Mouse (Mus musculus) heart, postnatal 4 days (tissue): ENCODE data around the gene Mecom. TPM values are rescaled to one million over a fixed set of nuclear protein-coding genes. Genes with fewer than 3 reads are reported as not detected.

ENCODE experiments used
- DNase-seq: peaks from one replicate; pipeline ENCODE4 v3.0.0; 2021
- total RNA-seq, 2 experiments: library from RNA; stranded (reverse); gene quantifications; 2 replicates each; pipeline ENCODE4 v1.2.3; 2021

Mecom gene
- total RNA-seq, 2 experiments from 2014 or later: 31.5 to 36.1 TPM

DNA sequence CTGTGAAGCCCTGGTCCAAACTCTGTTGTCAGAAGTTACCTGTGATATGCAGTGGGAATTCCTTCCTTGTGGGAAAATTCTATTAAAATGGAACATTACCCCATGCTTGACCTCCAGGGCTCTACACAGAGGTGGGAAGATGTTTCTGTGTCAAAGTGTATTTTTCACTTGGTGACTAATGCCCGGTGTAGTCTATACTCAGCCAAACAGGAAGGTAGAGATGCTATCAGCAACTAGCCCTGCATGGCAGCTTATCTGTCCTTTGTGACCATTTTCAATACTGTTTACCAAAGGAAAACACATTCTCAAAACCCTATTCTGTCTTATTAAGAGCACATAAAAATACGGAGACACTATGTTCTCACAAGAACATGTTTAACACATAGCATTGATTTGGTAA, 344.0 kb downstream of the Mecom start:
- no peak for DNase-seq

DNA sequence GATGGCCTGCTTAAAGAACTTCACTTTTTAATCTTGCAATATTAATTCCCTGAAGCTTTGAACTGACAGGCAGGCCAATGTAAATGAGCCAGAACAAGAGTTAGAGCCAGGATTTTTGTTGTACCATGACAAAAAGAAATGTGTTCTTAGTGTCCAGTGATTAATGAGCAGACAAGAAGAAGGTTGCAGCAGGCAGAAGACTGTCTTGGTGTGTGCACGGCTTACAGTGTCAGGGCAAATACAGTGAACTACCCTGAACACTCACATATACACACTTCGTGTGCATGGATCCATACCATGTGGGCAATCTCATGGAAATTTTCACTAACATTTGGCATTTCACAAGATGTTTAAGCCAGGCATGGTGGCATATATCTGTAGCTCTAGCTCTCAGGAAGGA, 349.0 kb downstream of the Mecom start:
- DNase-seq: no peak

DNA sequence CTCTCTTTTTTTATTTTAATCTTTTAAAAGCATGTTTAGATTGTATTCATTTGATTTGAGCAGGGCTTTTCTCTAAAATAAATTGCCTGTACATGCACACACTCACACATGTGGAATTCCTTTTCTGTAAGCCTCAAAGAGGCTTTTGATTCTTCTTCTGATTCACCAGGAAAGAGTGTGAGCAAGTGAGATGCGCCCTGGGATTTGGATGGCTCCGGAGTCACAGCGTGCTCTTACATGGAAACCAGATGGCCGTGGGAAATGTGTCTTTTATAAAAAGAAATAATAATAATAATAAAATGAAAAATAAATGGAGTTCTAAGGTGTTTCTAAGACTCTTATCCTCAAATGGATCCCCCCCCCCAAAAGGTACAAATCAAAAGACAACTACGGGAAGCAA, 349.6 kb downstream of the Mecom start:
- DNase-seq: no peak

DNA sequence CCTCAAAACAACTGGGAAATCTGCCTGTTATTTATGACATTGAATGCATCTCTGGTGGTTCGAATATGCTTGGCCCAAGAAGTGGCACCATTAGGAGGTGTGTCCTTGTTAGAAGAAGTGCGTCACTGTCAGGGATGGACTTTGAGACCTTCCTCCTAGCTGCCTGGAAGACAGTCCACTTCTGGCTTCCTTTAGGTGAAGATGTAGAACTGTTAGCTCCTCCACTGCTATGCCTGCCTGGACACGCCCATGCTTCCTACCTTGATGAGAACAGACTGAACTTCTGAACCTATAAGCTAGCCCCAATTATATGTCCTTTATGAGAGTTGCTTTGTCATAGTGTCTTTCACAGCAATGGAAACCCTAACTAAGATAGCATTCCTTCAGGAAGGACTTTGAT, 352.6 kb downstream of the Mecom start:
- DNase-seq: no peak

DNA sequence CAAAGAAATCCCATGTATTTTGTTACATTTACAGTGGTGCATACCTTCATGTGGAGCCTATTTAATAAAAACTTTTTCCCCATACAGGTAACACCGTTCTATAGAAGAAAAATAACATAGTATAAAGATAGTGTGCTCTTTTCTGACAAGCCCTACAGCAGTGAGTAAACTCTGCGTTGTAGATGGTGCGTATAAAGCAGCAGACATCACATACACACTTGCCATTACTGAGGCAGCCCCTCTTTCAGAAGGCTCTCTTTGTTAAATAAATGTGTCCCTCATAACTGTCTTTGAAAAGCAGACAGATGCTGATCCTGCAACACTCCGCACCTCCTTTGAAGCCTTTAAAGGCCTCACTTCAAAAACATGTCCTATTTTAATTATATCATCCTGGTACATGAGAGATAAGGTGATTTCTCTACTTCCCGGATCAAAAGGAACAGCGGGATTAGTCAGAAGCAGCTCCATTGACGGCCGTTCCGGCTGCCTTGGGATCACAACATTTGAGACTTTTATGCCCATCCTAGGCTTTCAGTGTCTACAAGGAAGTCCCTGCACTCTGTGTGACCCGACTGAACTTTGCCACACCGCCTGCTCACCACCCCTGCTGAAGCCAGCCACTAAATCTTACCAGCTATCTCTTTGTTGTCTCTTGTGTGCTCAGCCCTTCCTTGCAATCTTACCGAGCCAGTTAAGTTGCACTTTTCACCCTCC, 355.4 kb downstream of the Mecom start:
- DNase-seq: no peak

DNA sequence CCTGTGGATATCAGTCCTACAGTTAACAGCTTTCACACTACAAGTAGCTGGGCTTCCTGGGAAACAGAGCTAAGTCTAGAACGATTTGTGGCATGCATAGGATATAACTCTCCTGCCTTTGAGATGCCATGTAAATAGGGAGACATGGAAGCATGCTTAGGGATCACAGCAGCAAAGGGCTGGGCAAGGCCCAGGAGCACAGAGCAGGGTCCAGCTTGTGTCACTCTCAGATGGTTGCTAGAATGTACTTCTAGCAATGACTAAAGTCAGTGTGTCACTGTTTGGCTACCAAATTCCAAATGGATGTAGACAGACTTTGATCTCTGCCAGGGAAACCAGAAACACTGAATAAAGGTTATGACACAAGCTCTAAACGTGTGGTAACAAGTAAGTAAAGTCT, 358.5 kb downstream of the Mecom start:
- DNase-seq: no peak

DNA sequence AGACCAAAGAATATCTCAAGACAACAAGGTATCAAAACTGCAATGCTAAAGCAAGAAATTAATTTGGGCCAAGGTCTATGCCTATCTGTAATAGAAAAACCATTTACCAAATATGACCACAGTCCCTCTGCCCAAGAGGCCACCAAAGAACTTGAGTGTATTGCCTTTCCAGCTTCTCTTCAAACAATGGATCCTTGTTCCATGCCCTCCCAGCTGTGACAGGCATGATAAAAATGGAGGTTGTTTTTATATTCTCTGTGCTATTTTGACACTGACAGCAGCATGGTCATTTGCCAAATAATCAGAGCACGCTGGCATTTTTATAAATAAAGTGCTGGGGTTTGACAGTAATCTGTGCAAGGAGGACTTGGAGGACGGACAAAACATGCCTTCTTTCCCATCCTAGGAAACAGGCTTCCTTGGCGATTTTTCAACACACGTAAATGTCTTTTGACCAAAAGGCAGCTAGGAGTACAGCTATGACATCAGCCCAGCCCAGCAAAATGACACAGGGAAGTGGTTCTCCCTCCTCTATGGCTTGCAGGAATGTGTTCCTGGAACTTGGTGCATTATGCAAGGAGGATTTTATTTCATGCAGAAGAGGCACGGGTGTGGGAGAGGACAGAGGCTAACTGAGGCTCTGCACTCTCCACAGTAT, 359.9 kb downstream of the Mecom start:
- peak; percentile 7 for DNase-seq

DNA sequence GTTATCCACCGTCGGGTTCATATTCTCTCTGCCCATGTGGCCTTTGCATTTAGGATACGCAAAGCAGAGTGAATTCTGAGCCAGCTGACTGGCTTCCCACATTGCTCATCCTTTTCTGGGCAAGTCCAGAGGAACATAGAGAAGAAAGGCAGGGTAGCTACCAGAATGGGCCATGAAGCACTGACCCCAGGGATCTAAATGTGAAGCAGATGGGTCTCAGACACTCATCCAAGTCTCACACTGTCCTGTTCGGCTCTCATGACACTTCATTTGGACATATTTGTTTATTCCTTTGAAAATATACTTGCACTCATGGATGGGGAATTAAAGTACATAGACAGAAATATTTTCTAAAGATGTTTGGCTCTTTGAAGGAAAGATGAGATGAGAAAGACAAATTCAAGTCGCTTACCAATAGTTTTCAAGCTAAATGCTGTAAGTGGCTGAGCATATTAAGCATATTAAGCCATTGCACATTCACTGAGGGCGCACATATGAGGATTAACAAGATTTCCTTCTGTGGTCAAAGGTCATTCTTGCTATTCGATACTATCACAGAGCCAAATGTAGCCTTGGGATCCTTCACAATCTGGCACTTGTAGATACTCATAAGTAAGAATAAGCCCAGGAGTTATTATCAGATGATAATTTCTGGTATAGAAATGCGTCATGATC, 365.9 kb downstream of the Mecom start:
- DNase-seq: no peak

DNA sequence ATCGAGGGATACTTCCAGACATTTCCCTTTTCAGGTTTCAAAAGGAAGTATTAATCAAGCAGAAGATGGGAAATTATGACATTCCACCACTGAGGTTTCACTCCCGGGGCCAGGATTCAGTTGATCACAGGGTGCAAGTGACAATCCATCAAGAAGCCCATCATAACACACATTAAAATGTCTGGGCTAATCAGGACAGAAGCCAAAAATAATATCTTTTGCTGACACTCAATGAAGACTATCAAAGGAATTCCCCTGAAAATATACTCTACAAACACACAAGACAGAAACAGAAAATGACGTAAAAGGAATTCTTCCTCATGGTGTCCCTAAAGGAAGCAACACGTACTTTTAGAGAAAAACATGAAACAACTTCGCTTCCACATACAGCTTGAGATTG, 371.2 kb downstream of the Mecom start:
- no peak for DNase-seq

DNA sequence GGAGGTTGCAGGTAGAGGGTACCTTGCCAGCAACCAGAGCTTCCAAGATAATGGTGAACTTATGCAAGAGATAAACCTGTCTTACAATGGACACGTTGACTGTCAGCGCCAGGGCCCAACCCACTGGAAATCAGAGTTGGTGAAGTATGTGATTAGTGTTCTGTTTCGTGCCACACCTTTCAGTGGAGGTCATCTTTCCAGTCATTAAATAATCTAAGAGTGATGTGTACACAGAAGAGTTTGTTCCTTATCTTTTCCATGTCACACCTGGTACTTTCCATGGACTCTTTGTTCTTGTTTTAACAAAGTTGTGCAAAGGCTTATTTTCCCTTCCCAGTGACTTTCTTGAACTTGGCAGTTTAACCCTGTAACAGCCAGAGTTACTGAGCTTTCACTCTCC, 374.0 kb downstream of the Mecom start:
- DNase-seq: no peak

DNA sequence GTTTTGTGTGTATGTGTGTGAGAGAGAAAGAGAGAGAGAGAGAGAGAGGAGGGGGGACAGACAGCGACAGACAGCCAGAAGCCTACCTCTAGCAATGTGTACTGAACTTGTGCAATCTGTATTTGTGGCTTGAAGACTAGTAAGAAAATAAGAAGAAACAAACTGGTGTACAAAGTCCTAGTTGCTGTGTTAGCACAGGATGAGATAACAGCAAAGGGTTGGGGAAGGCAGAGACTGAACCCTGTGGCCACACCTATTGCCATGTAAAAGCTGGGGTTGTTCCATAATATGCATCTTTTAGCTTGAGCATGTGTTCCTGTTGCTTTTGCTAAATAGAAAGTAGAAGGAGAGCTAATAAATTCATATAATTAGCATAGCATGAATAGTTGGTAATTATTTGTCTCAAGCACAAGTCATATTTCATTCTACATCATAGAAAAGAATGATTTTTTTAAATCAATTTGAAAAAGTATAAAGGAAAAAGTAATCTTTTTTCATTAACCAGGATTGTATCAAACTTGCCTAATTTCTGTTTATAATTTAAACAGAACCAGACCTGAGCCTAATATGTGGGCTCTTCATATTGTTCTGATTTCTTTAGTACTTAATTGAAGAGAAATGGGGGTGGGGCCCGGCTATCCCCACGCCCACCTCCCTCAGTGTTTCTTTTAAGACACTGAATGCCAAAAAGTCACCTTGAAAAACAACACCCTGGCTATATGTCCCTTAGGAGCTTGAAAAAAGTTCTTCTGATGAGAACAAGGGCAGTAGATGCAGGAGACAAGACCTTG, 379.2 kb downstream of the Mecom start:
- no peak for DNase-seq

DNA sequence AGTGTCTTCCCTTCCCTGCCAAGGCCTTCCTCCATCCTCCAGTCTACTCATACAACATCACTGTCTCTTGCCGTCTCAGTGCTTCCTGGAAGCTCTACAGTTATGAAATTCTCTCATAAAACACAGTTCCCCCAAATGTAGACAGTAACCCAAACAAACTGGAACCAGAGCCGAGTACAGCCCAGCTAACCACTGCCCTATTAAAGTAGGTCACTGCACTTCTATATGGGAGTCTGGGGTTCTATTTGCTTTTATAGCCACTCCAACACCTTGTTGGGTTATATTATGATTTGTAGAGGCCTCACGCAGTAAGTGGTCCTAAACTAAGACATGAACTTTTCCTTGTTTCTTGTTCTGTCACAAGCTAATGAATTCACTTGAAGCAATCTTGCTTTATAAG, 380.8 kb downstream of the Mecom start:
- DNase-seq: no peak

DNA sequence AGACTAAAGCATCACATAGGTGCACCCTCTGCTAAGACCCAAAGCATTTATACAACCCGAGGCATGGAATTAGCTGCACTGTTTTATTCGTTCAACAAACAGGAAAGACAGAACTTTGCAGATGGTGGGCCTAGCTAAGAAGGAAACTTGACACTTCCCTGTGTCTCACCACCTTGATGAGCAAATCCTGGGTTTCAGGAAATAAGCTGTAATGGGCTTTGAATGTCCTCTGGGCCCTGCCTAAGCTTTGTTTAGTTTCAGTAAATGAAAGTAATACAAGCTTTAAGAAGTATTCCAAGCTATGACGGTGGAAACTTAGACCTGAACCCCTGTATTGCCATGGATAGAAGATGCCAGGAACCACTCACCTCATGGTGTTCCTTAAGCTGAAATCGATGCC, 383.0 kb downstream of the Mecom start:
- no peak for DNase-seq

DNA sequence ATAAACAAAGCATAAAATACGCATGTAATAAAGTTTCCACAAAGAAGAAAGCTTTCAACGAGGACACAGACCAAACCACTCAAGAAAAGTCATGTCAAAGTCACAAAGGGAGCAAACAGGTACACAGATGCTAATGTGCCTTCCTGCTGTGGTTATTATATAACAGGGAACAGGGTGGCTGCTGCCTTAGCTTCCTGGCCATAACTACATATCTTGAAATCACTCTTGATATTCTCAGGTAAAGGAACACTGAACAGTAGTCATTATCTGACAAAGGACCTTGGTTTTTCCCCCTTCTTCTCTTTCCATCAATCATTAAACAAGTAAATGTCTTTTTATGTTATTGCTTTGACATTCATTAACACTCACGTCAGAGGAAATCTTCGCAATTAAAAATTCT, 384.4 kb downstream of the Mecom start:
- DNase-seq: no peak

DNA sequence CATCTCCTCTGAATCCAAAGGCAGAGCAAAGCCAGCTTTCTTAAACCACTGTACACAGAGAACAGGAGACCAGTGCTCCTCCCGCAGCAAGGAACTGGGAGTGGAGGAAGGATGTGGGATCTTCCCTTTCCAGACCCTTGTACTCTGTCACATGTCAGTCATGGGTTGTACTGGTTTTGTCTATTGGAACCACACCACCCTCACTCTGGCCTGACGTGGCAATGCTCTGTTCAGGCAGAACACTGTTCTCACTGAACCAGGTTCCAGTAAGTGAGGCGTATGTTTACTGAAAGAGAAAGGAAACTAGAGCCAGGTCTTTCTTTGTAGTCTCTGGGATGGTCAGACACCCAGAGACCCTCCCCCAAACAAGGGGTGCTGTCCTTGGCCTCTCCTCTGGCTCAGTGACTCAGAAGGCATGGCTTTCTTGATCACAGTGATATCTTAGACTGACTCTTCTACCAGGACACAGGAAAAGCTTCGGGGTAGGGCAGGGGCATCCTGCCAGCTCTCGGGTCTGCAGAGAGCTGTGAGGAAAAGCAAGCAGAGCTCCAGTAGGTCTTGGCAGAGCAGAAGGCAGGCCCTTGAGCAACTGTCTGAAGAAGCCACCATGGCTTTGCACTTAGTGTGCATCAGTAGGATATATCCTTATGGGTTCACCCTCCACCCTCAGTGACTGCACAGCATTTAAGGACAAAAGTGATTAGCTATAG, 386.7 kb downstream of the Mecom start:
- DNase-seq: peak; percentile 26

DNA sequence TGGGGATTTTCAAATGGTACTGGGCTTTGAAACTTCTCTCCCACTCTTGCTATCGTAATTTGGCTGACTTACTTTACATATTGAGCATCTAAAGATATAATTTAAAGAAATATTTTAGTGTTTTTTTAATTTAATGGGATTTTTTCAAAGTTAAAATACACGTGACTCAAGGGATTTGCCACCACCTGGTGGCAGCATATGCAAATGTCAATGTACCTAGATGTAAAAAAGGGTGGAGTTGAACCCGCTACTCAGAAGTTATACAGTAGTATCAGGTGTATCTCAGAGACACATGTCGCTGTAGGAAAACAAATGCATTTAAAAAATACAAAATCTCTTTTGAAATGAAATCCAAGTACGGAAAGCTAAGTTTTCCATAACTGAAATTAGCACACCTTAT, 387.5 kb downstream of the Mecom start:
- DNase-seq: no peak

DNA sequence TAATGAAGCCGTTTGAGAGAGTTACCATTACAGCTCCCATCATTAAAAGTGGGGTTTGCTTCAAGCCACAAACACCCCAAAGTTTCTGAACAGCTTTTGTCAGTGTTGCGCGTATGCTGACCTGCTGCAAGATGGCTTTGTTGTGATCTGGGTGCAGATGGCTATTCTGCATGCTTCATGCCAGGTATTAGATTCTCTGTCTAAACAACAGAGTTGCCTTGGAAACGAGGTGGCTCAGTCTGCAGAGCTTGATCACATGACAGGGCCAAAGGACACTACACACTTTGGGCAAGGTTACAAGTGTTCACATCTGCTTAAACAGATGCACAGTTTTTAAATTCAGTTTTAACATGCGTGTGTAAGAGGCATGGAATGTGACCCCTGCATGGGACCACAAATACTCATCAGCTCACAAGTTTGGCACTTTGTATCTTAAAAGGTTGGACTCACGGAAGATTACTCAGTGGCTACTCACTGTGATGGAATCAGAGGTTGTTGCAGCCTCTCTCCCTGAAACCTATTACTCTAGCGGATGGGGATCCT, 390.6 kb downstream of the Mecom start:
- DNase-seq: no peak

DNA sequence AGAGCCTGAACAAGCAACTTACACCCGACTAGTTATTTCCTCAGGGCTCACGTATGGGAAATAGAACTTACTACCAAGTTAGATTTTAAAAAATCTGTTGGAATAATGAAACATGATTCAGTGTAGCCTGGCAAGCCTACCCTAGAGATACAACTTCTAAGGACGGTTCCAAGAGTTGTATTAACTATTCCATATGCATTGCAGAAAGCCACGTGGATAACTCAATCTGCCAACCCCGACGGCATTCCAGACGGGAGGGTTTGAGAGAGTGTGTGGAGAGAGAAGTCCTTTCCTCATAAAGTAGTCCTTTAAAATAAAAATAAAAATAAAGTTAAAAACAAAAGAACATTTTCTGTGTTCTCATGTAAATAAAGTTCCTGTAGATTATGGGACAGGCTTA, 393.4 kb downstream of the Mecom start:
- no peak for DNase-seq

DNA sequence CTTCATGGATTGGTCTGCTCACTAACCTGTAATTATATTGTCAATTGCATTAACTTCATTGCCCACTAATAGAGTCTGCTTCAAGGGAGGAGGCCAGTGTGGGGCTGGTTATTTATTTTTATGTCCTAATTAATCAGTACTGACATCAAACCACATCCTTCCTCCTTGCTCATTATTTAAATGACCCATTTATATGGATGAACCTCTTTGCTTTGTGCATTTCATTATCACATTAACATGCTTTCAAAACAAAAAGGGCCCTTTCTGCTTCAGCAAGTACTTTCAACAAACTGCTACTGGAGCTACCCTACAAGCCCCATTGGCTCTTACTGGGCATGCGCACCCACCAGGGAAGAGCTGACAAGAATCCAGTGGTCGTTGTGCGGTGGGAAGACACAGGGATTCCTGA, 393.9 kb downstream of the Mecom start:
- no peak for DNase-seq

DNA sequence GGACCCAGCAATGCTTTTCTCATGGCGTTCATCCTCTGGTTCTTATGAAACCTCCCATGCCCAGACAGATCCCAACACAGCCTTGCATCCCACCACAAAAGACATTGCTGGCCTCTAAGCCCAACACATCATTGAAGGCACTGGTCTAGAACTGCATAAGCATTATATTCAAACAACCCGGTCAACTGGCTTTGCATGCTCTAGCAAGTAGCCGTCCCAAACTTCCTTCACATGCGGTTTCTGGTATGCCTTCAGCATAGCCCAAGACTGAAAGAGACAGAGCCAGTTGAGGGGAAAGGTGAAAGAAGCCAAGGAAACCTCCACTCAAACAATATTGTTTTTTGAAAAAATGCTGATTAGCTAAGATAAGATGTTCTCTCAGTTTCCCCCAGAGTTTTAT, 397.7 kb downstream of the Mecom start:
- no peak for DNase-seq

DNA sequence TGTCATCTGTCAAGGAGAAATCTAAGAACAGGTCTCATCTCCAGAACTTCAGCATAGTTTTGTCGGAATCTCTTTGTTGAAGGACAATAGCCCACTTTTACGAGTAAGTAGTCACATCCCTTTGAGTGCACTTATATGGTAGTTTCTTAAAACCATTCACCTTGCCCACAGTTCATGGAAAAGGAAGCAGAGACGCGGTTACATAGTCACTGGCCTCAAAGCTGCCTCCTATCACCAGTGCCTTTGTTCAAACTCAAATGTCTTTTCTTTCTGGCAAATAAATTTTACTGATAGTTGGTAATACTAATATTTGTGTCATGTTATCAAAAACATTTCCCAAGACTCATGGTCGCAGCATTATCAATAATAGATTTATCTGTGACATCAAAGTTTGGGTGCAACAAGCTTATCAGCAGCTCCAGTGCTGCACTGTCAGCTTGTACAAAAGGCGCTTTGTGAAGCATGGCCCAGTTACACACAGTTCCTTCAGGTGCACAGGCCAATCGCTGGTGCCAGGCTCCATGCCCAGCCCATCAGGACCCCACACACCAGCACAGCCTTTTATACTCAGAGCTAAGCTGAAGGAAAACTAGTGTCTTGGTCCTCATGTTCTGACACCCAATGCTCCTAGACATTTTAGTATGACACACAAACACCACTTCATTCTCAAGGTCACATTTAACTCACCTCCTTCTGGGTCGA, 399.3 kb downstream of the Mecom start:
- DNase-seq: no peak

DNA sequence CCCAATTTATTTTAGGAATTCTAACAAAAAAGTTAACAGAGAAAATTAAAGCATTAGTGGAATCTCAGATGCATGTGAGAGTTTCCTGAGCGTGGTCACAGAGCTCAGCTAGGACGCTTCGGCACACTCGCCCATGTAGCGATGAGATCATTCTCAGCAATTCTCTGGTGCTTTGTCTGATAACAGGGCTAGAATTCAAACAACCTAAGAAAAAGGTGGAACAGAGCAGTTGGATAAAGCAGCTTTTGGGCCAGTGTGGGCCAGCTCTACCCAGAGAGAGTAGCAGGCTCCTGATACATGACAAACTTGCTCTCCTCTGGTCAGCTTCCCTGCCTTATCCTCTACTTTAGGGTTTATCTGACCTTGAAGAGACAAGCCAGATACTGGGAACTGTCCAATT, 402.8 kb downstream of the Mecom start:
- no peak for DNase-seq
